13 mouse cellular contexts compared by ENCODE assay signal in genomic region chr17:71203998-71204808, GRCm38 (mm10). TPM values are rescaled to one million over a fixed set of nuclear protein-coding genes. Genes with fewer than 3 reads are reported as not detected.
DNase-seq lines count a peak whose midpoint lies in the region; ATAC-seq lines count a peak whose summit lies in the region.
"Had no signal": no experiment of that assay in that cellular context is flagged by ENCODE, and none has a peak within 500 bp of the region (broad histone marks: within the 10 kb centered on the region; RNA-seq: fewer than 3 reads in every experiment).

No protein-coding gene starts in this region.

- no peak overlapping the region for H3K9ac ChIP-seq in heart, embryonic 12.5 days
- H3K9ac ChIP-seq in liver, embryonic 16.5 days (ENCODE audit: low read depth, low read length), result peak overlapping the region; percentile 53
- H3K9ac ChIP-seq: embryonic facial prominence, embryonic 15.5 days; heart, embryonic 15.5 days had no signal

- peaks cover 6% of the 10 kb centered on the region; the same call in 1 of the 2 replicates for H3K36me3 ChIP-seq in heart, embryonic 12.5 days
- H3K36me3 ChIP-seq in liver, embryonic 16.5 days (ENCODE audit: control insufficient read depth, insufficient read depth), result no peaks in the 10 kb centered on the region; the same call in 1 of the 2 replicates
- H3K36me3 ChIP-seq: embryonic facial prominence, embryonic 15.5 days had no signal

- ATAC-seq in heart, embryonic 12.5 days (ENCODE audit: insufficient number of reproducible peaks, low FRiP score), result peak; percentile 86
- peak; percentile 24 to 52; a peak in 2 of 4 replicates for ATAC-seq in hematopoietic stem cell, adult 5-6 weeks (replicated peaks in 1 of 2; ENCODE audit: insufficient read depth in 1 of 2, low FRiP score in 2 of 2, low TSS enrichment in 1 of 2, low read depth in 1 of 2, poor library complexity in 2 of 2, severe bottlenecking in 2 of 2)
- ATAC-seq in liver, embryonic 16.5 days (ENCODE audit: low read depth), result peak; percentile 97

- WGBS in heart, embryonic 12.5 days, result 79% methylated on average over 9 of the region's 9 CpGs
- WGBS in liver, embryonic 16.5 days (ENCODE audit: insufficient replicate concordance), result 45% methylated on average over 9 of the region's 9 CpGs

- H3K27ac ChIP-seq in heart, embryonic 12.5 days (ENCODE audit: poor library complexity, severe bottlenecking), result no peak overlapping the region
- H3K27ac ChIP-seq in liver, embryonic 16.5 days (ENCODE audit: low read length), result peak overlapping the region; percentile 84
- H3K27ac ChIP-seq: embryonic facial prominence, embryonic 15.5 days; heart, embryonic 15.5 days had no signal

- H3K4me2 ChIP-seq in heart, embryonic 12.5 days, result no peak overlapping the region
- peak overlapping the region; percentile 67 for H3K4me2 ChIP-seq in liver, embryonic 16.5 days (ENCODE audit: low read depth, low read length)
- H3K4me2 ChIP-seq: embryonic facial prominence, embryonic 15.5 days; heart, embryonic 15.5 days had no signal

- peaks cover 25% of the 10 kb centered on the region for H3K4me1 ChIP-seq in heart, embryonic 12.5 days (replicated peaks)
- peaks cover 44% of the 10 kb centered on the region for H3K4me1 ChIP-seq in liver, embryonic 16.5 days (ENCODE audit: control insufficient read depth, low read depth, low read length)
- H3K4me1 ChIP-seq: embryonic facial prominence, embryonic 15.5 days had no signal

- H3K4me3 ChIP-seq in heart, embryonic 12.5 days, result 0 out of 2 replicates have a peak overlapping the region, but pooled peaks have one; percentile 9
- H3K4me3 ChIP-seq in liver, embryonic 16.5 days (ENCODE audit: low read depth, low read length), result peak overlapping the region; percentile 58
- H3K4me3 ChIP-seq: embryonic facial prominence, embryonic 15.5 days; heart, embryonic 15.5 days had no signal

- DNase-seq in heart, postnatal 36 days, result no peak
- peak; percentile 43 for DNase-seq in CD4-positive, CD25-positive, alpha-beta regulatory T cell, adult 2 months (ENCODE audit: low read depth, low spot score)
- no peak for DNase-seq in embryo, embryonic 9.5 days (ENCODE audit: extremely low spot score)
- DNase-seq in neural tube, embryonic 10.5 days (ENCODE audit: extremely low spot score, low spot score), result no peak
- no peak for DNase-seq in ovary, postnatal 14 days (ENCODE audit: low spot score)
- DNase-seq: cerebellum, postnatal 10 days; left cerebral cortex, postnatal 4 days; right cerebral cortex, postnatal 4 days had no signal

- no peaks in the 10 kb centered on the region; the same call in 1 of the 2 replicates for H3K9me3 ChIP-seq in heart, embryonic 12.5 days (replicated peaks)
- H3K9me3 ChIP-seq in liver, embryonic 16.5 days (replicated peaks; ENCODE audit: control insufficient read depth, low read length), result no peaks in the 10 kb centered on the region
- H3K9me3 ChIP-seq: embryonic facial prominence, embryonic 15.5 days had no signal

- H3K27me3 ChIP-seq in heart, embryonic 12.5 days (replicated peaks), result no peaks in the 10 kb centered on the region
- no peaks in the 10 kb centered on the region for H3K27me3 ChIP-seq in liver, embryonic 16.5 days (ENCODE audit: control insufficient read depth, insufficient read depth, low read depth, low read length)
- H3K27me3 ChIP-seq: embryonic facial prominence, embryonic 15.5 days; heart, embryonic 15.5 days had no signal

- intact Hi-C loops in heart, postnatal 36 days (cut with DNase I), result no loop called here

RNA-seq across cellular contexts. Expression of gene Lpin2, which starts 21.8 kb away (rescaled TPM):
- 22.1 and 23.8 TPM in 2 replicates for polyA plus RNA-seq in heart, embryonic 12.5 days (2016; fragmentation: Nextera tagmentation; extraction: Ambion mirVana)
- 1 to 10 TPM; 7.0 to 7.4 TPM for total RNA-seq in heart, postnatal 36 days (2021)
- total RNA-seq in hematopoietic stem cell, adult 5-6 weeks (2017), result 54.8 and 72.9 TPM in 2 replicates
- polyA plus RNA-seq in liver, embryonic 16.5 days (2015; fragmentation: Nextera tagmentation; extraction: Ambion mirVana), result 46.8 and 51.5 TPM in 2 replicates

Comparison
In these comparisons a context has a peak if more than half of its experiments do, and no peak if none do; other contexts are left out.
1. ATAC-seq: peak in every context shown above with its lines; median percentile 97 in liver, embryonic 16.5 days; 86 in heart, embryonic 12.5 days; 38 in hematopoietic stem cell, adult 5-6 weeks.